Mouse (Mus musculus): ENCODE data around the gene Fgf3. TPM values are rescaled to one million over a fixed set of nuclear protein-coding genes. Genes with fewer than 3 reads are reported as not detected.

Fgf3 gene
- polyA plus RNA-seq, 1 experiment from 2014 or later: not detected

GRCm38 (mm10) chr7:144811521-144811920 is 26.4 kb upstream of the Fgf3 start:
- POLR2A ChIA-PET: no interaction called here
- CTCF ChIA-PET: no interaction called here
- no peak for DNase-seq (ENCODE audit: low read depth, low spot score)

GRCm38 (mm10) chr7:144821901-144822300 is 16.0 kb upstream of the Fgf3 start:
- POLR2A ChIA-PET: no interaction called here
- in situ Hi-C loops (cut with MboI; ENCODE audit: low pct_unique_long_range_greater_than_20kb): no loop called here
- ATAC-seq: no peak
- no peak for DNase-seq (ENCODE audit: low read depth, low spot score)
- H3K27me3 ChIP-seq: peaks cover 35% of the 10 kb centered on the region
- TF ChIP-seq CTCF (IDR thresholded peaks at IDR 0.05): no peak
- CTCF ChIA-PET: no interaction called here

More at GRCm38 (mm10) chr7:144811521-144811920, 26.4 kb upstream of the Fgf3 start:
- no peak for TF ChIP-seq CTCF (IDR thresholded peaks at IDR 0.05)
- peaks cover 11% of the 10 kb centered on the region for H3K27me3 ChIP-seq
- in situ Hi-C loops (cut with MboI; ENCODE audit: low pct_unique_long_range_greater_than_20kb): no loop called here
- no peak for ATAC-seq

- CTCF ChIA-PET: no interaction called here
- POLR2A ChIA-PET: no interaction called here
- H3K27me3 ChIP-seq: peaks cover 47% of the 10 kb centered on the region
- in situ Hi-C loops (cut with MboI; ENCODE audit: low pct_unique_long_range_greater_than_20kb): no loop called here
- no peak for DNase-seq (ENCODE audit: low read depth, low spot score)
- no peak for TF ChIP-seq CTCF (IDR thresholded peaks at IDR 0.05)
- ATAC-seq: no peak
Observed at GRCm38 (mm10) chr7:144823988-144824387, 13.9 kb upstream of the Fgf3 start.

GRCm38 (mm10) chr7:144828369-144828768 is 9.5 kb upstream of the Fgf3 start:
- DNase-seq (ENCODE audit: low read depth, low spot score) (no peak), ATAC-seq (no peak)
- H3K27me3 ChIP-seq: peaks cover 73% of the 10 kb centered on the region
- in situ Hi-C loops (cut with MboI; ENCODE audit: low pct_unique_long_range_greater_than_20kb): no loop called here
- TF ChIP-seq CTCF (IDR thresholded peaks at IDR 0.05): no peak
- ChIA-PET POLR2A (no interaction called here), CTCF (no interaction called here)

- CTCF ChIA-PET: no interaction called here
- H3K27me3 ChIP-seq: peaks cover 40% of the 10 kb centered on the region
- POLR2A ChIA-PET: no interaction called here
- TF ChIP-seq CTCF (IDR thresholded peaks at IDR 0.05): no peak
- DNase-seq (ENCODE audit: low read depth, low spot score) (no peak), ATAC-seq (no peak)
- in situ Hi-C loops (cut with MboI; ENCODE audit: low pct_unique_long_range_greater_than_20kb): no loop called here
Observed at GRCm38 (mm10) chr7:144838522-144839503, 930 bp downstream of the Fgf3 start.

- ChIA-PET POLR2A (no interaction called here), CTCF (no interaction called here)
- DNase-seq (ENCODE audit: low read depth, low spot score) (no peak), ATAC-seq (no peak)
- peaks cover 3% of the 10 kb centered on the region for H3K27me3 ChIP-seq
- in situ Hi-C loops (cut with MboI; ENCODE audit: low pct_unique_long_range_greater_than_20kb): no loop called here
- no peak for TF ChIP-seq CTCF (IDR thresholded peaks at IDR 0.05)
Observed at GRCm38 (mm10) chr7:144846158-144846557, 8.3 kb downstream of the Fgf3 start.

GRCm38 (mm10) chr7:144847067-144847466 is 9.2 kb downstream of the Fgf3 start, which contains the start of gene Fgf4:
Fgf4 (plus strand) TSS chr7:144847367.
- ChIA-PET CTCF (no interaction called here), POLR2A (no interaction called here)
- peaks cover 3% of the 10 kb centered on the region for H3K27me3 ChIP-seq
- ATAC-seq (no peak), DNase-seq (ENCODE audit: low read depth, low spot score) (no peak)
- TF ChIP-seq CTCF (IDR thresholded peaks at IDR 0.05): no peak
- in situ Hi-C loops (cut with MboI; ENCODE audit: low pct_unique_long_range_greater_than_20kb): no loop called here

- POLR2A ChIA-PET: no interaction called here
- ATAC-seq: no peak
- CTCF ChIA-PET: no interaction called here
- no peak for TF ChIP-seq CTCF (IDR thresholded peaks at IDR 0.05)
- peaks cover 8% of the 10 kb centered on the region for H3K27me3 ChIP-seq
- in situ Hi-C loops (cut with MboI; ENCODE audit: low pct_unique_long_range_greater_than_20kb): no loop called here
- DNase-seq (ENCODE audit: low read depth, low spot score): no peak
Observed at GRCm38 (mm10) chr7:144851321-144851720, 13.4 kb downstream of the Fgf3 start.

- ATAC-seq (no peak), DNase-seq (ENCODE audit: low read depth, low spot score) (no peak)
- H3K27me3 ChIP-seq: peaks cover 17% of the 10 kb centered on the region
- CTCF ChIA-PET: interaction anchor here (1.4 kb wide), 1 partner anchor 42 kb away, joined by 3 read pairs; no protein-coding TSS in a partner anchor
- in situ Hi-C loops (cut with MboI; ENCODE audit: low pct_unique_long_range_greater_than_20kb): no loop called here
- POLR2A ChIA-PET: no interaction called here
- no peak for TF ChIP-seq CTCF (IDR thresholded peaks at IDR 0.05)
Observed at GRCm38 (mm10) chr7:144854966-144855365, 17.1 kb downstream of the Fgf3 start.

- TF ChIP-seq CTCF (IDR thresholded peaks at IDR 0.05): no peak
- in situ Hi-C loops (cut with MboI; ENCODE audit: low pct_unique_long_range_greater_than_20kb): no loop called here
- ATAC-seq (no peak), DNase-seq (ENCODE audit: low read depth, low spot score) (no peak)
- POLR2A ChIA-PET: no interaction called here
- CTCF ChIA-PET: interaction anchor here (1.2 kb wide), 1 partner anchor 62 kb away, joined by 4 read pairs; no protein-coding TSS in a partner anchor
- peaks cover 37% of the 10 kb centered on the region for H3K27me3 ChIP-seq
Observed at GRCm38 (mm10) chr7:144857158-144857557, 19.3 kb downstream of the Fgf3 start.

GRCm38 (mm10) chr7:144857826-144858342 is 20.0 kb downstream of the Fgf3 start:
- DNase-seq (ENCODE audit: low read depth, low spot score) (no peak), ATAC-seq (no peak)
- ChIA-PET CTCF (no interaction called here), POLR2A (no interaction called here)
- in situ Hi-C loops (cut with MboI; ENCODE audit: low pct_unique_long_range_greater_than_20kb): no loop called here
- peaks cover 43% of the 10 kb centered on the region for H3K27me3 ChIP-seq
- TF ChIP-seq CTCF (IDR thresholded peaks at IDR 0.05): no peak
